8 mouse cellular contexts compared by ENCODE assay signal in the genomic region with DNA sequence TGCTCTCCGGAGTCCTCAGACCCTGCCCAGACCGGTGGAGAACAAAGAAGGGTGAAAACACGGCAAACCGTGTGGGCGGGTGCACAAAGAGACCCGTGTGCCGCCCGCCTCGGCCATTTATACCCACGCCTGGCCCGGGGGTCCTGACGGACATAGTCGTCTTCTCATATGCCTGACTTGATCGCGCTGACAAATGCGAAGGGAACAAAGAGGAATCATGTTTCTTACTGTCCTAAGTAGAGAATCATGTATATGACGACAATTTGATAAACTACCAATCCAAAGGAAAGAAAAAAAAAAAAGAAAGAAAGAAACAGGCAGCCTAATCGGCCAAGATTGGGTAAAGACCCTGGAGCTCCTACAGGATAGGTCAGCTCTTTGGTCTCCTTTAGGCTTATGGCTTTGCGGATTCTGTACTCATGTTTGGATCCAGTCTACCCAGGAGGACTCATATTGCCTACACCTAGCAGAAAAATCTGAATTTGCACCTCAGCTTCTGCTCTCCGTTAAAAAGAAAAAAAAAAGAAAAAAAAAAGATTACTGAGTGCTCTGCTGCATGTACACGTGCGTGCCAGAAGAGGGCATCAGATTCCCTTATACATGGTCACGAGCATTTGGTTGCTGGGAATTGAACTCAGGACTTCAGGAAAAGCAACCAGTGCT. TPM values are rescaled to one million over a fixed set of nuclear protein-coding genes. Genes with fewer than 3 reads are reported as not detected.
DNase-seq lines count a peak whose midpoint lies in the region; ATAC-seq lines count a peak whose summit lies in the region.

No protein-coding gene starts in this region.

- peak; percentile 66 for DNase-seq in T-cell, adult 2 months (ENCODE audit: low spot score)
- peak; percentile 83 to 87 for DNase-seq in cerebellum, postnatal 25 days
- peak; percentile 75 for DNase-seq in frontal cortex, postnatal 36 days (ENCODE audit: low spot score in 2 of 2)
- DNase-seq in hindbrain, embryonic 14.5 days (ENCODE audit: low spot score): peak; percentile 90
- DNase-seq in left cerebral cortex, adult 11 months (ENCODE audit: low spot score): peak; percentile 63
- peak; percentile 84 for DNase-seq in lung, postnatal 36 days
- peak; percentile 87 for DNase-seq in retina, embryonic 14.5 days (ENCODE audit: low spot score)
- peak; percentile 68 for DNase-seq in urinary bladder, adult 2 months (ENCODE audit: low spot score)

- 1% methylated on average over 23 of the region's 23 CpGs for WGBS in hindbrain, embryonic 14.5 days

- H3K4me2 ChIP-seq in hindbrain, embryonic 14.5 days (replicated peaks): peak overlapping the region; percentile 83

- peaks cover 11% of the 10 kb centered on the region for H3K27me3 ChIP-seq in hindbrain, embryonic 14.5 days (ENCODE audit: control insufficient read depth, insufficient read depth, low read length)

- peak overlapping the region; percentile 74 for H3K4me3 ChIP-seq in hindbrain, embryonic 14.5 days (replicated peaks; ENCODE audit: low read length)

- peak; percentile 86 for ATAC-seq in hindbrain, embryonic 14.5 days (ENCODE audit: low FRiP score)

- H3K9ac ChIP-seq in hindbrain, embryonic 14.5 days: peak overlapping the region; percentile 98

- no peaks in the 10 kb centered on the region for H3K9me3 ChIP-seq in hindbrain, embryonic 14.5 days (ENCODE audit: control insufficient read depth, low read length)

- peaks cover 29% of the 10 kb centered on the region for H3K36me3 ChIP-seq in hindbrain, embryonic 14.5 days (replicated peaks; ENCODE audit: control insufficient read depth, insufficient read depth)

- peak overlapping the region; percentile 86 for H3K27ac ChIP-seq in hindbrain, embryonic 14.5 days

- peaks cover 15% of the 10 kb centered on the region for H3K4me1 ChIP-seq in hindbrain, embryonic 14.5 days (replicated peaks; ENCODE audit: control insufficient read depth, insufficient read depth, low read length)

RNA-seq across cellular contexts. Expression of a gene that starts 6.5 kb away (rescaled TPM):
- polyA plus RNA-seq in hindbrain, embryonic 14.5 days (2014; fragmentation: Nextera tagmentation; extraction: Ambion mirVana): 0.34 and 0.56 TPM in 2 replicates
- polyA plus RNA-seq in urinary bladder, adult 2 months (2012; rRNA removed): 100 and 116 TPM in 2 replicates

RNA-seq across cellular contexts. Expression of a gene that starts 17.2 kb away (rescaled TPM):
- not detected in 2 replicates for polyA plus RNA-seq in hindbrain, embryonic 14.5 days (2014; fragmentation: Nextera tagmentation; extraction: Ambion mirVana)
- polyA plus RNA-seq in urinary bladder, adult 2 months (2012; rRNA removed): not detected in 2 replicates

RNA-seq across cellular contexts. Expression of a gene that starts 19.4 kb away (rescaled TPM):
- 7.5 and 11.6 TPM in 2 replicates for polyA plus RNA-seq in hindbrain, embryonic 14.5 days (2014; fragmentation: Nextera tagmentation; extraction: Ambion mirVana)
- 52.7 and 54.4 TPM in 2 replicates for polyA plus RNA-seq in urinary bladder, adult 2 months (2012; rRNA removed)

RNA-seq across cellular contexts. Expression of a gene that starts 20.0 kb away (rescaled TPM):
- 1.9 TPM in 2 replicates for polyA plus RNA-seq in hindbrain, embryonic 14.5 days (2014; fragmentation: Nextera tagmentation; extraction: Ambion mirVana)
- polyA plus RNA-seq in urinary bladder, adult 2 months (2012; rRNA removed): 0.47 and 0.54 TPM in 2 replicates

RNA-seq across cellular contexts. Expression of a gene that starts 21.5 kb away (rescaled TPM):
- polyA plus RNA-seq in hindbrain, embryonic 14.5 days (2014; fragmentation: Nextera tagmentation; extraction: Ambion mirVana): 26.9 and 27.2 TPM in 2 replicates
- polyA plus RNA-seq in urinary bladder, adult 2 months (2012; rRNA removed): 27.9 and 32.0 TPM in 2 replicates

Comparison
In these comparisons a context has a peak if more than half of its experiments do, and no peak if none do; other contexts are left out.
1. Peak in every context shown above with its lines: DNase-seq, ATAC-seq, H3K4me3 ChIP-seq and H3K27ac ChIP-seq.
2. RNA of a gene that starts 6.5 kb away (polyA plus RNA-seq): 100 to 116 TPM in urinary bladder, adult 2 months; 0.34 to 0.56 TPM in hindbrain, embryonic 14.5 days; every median in the first group is over 10 times any median in the second.